Comparison of ENCODE assay signal across 21 mouse cellular contexts in genomic region chr5:92712621-92713395, GRCm38 (mm10). TPM values are rescaled to one million over a fixed set of nuclear protein-coding genes. Genes with fewer than 3 reads are reported as not detected.
DNase-seq lines count a peak whose midpoint lies in the region; ATAC-seq and TF ChIP-seq lines count a peak whose summit lies in the region.
"Had no signal": no experiment of that assay in that cellular context is flagged by ENCODE, and none has a peak within 500 bp of the region (broad histone marks: within the 10 kb centered on the region; RNA-seq: fewer than 3 reads in every experiment).

No protein-coding gene starts in this region.

- DNase-seq in kidney, adult 11 months = peak; percentile 47
- DNase-seq in layer of hippocampus, adult 2 months (ENCODE audit: low spot score in 2 of 2) = no peak
- no peak for DNase-seq in layer of hippocampus, postnatal 10 days (ENCODE audit: low spot score in 2 of 2)
- DNase-seq in lung, postnatal 36 days = peak; percentile 41
- DNase-seq in lung, adult 18-20 months = no peak
- DNase-seq in adrenal gland, postnatal 36 days = no peak
- DNase-seq: adrenal gland, adult 2 months; cerebellum, adult 9-11 months; gastrocnemius, adult 2 months; right cerebral cortex, postnatal 25 days; thymus, adult 18-20 months; thymus, postnatal 4 days had no signal

- no peak overlapping the region for H3K4me2 ChIP-seq in kidney, embryonic 16.5 days (replicated peaks; ENCODE audit: low read depth, low read length)
- H3K4me2 ChIP-seq: embryonic facial prominence, embryonic 12.5 days; hindbrain, embryonic 13.5 days; liver, embryonic 11.5 days; midbrain, embryonic 12.5 days; stomach, embryonic 15.5 days had no signal

- H3K4me1 ChIP-seq in kidney, embryonic 16.5 days (ENCODE audit: insufficient read depth, low read length) = peaks cover 6% of the 10 kb centered on the region
- H3K4me1 ChIP-seq: hindbrain, embryonic 13.5 days; stomach, embryonic 15.5 days had no signal

- H3K4me3 ChIP-seq in kidney, embryonic 16.5 days (ENCODE audit: low read length) = no peak overlapping the region
- H3K4me3 ChIP-seq in layer of hippocampus, adult 2 months = no peak overlapping the region
- H3K4me3 ChIP-seq: embryonic facial prominence, embryonic 12.5 days; erythroblast, embryonic 14.5 days; gastrocnemius, adult 2 months; heart, embryonic 10.5 days; hindbrain, embryonic 13.5 days; midbrain, embryonic 12.5 days; stomach, embryonic 15.5 days had no signal

- 76% methylated on average over 5 of the region's 5 CpGs for WGBS in kidney, embryonic 16.5 days

- H3K27ac ChIP-seq in kidney, embryonic 16.5 days (ENCODE audit: low read length) = no peak overlapping the region
- peak overlapping the region; percentile 39; the same call in 1 of the 2 replicates for H3K27ac ChIP-seq in layer of hippocampus, adult 2 months
- H3K27ac ChIP-seq: embryonic facial prominence, embryonic 12.5 days; gastrocnemius, adult 2 months; heart, embryonic 10.5 days; hindbrain, embryonic 13.5 days; midbrain, embryonic 12.5 days; stomach, embryonic 15.5 days had no signal

- no peaks in the 10 kb centered on the region for H3K27me3 ChIP-seq in kidney, embryonic 16.5 days (ENCODE audit: insufficient read depth, low read length)
- H3K27me3 ChIP-seq: embryonic facial prominence, embryonic 12.5 days; hindbrain, embryonic 13.5 days; midbrain, embryonic 12.5 days; stomach, embryonic 15.5 days had no signal

- ATAC-seq in kidney, embryonic 16.5 days (ENCODE audit: low FRiP score, low TSS enrichment) = no peak
- ATAC-seq: intestine, embryonic 16.5 days had no signal

- no peaks in the 10 kb centered on the region for H3K36me3 ChIP-seq in kidney, embryonic 16.5 days (ENCODE audit: insufficient read depth, low read length)
- H3K36me3 ChIP-seq: embryonic facial prominence, embryonic 12.5 days; heart, embryonic 10.5 days; hindbrain, embryonic 13.5 days; midbrain, embryonic 12.5 days; stomach, embryonic 15.5 days had no signal

- no peak for TF ChIP-seq CTCF in layer of hippocampus, adult 2 months (conservative IDR thresholded peaks at IDR 0.05)

- no peaks in the 10 kb centered on the region for H3K9me3 ChIP-seq in kidney, embryonic 16.5 days (ENCODE audit: low read length)
- H3K9me3 ChIP-seq: embryonic facial prominence, embryonic 12.5 days; heart, embryonic 10.5 days; hindbrain, embryonic 13.5 days; midbrain, embryonic 12.5 days; stomach, embryonic 15.5 days had no signal

- H3K9ac ChIP-seq in kidney, embryonic 16.5 days (replicated peaks; ENCODE audit: low read length) = no peak overlapping the region
- H3K9ac ChIP-seq: embryonic facial prominence, embryonic 12.5 days; hindbrain, embryonic 13.5 days; midbrain, embryonic 12.5 days; stomach, embryonic 15.5 days had no signal

RNA-seq across cellular contexts. Expression of gene Shroom3, which starts 29.6 kb away (rescaled TPM):
- 8.1 and 8.3 TPM in 2 replicates for polyA plus RNA-seq in kidney, embryonic 16.5 days (2015; fragmentation: Nextera tagmentation; extraction: Ambion mirVana)
- 1 to 10 TPM; 2.0 to 2.3 TPM for total RNA-seq in layer of hippocampus, adult 2 months (2021)
- 1 to 10 TPM; 2.5 to 3.8 TPM for total RNA-seq in layer of hippocampus, postnatal 10 days (2021)
- 1 to 10 TPM; 8.1 to 9.5 TPM for total RNA-seq in adrenal gland, postnatal 36 days (2021)

RNA-seq across cellular contexts. Expression of gene Ccdc158, which starts 37.7 kb away (rescaled TPM):
- 1.0 and 1.1 TPM in 2 replicates for polyA plus RNA-seq in kidney, embryonic 16.5 days (2015; fragmentation: Nextera tagmentation; extraction: Ambion mirVana)
- under 1 TPM; 0.42 to 0.82 TPM for total RNA-seq in layer of hippocampus, adult 2 months (2021)
- total RNA-seq in layer of hippocampus, postnatal 10 days (2021) = under 1 TPM; 0.50 to 0.74 TPM
- total RNA-seq in adrenal gland, postnatal 36 days (2021) = under 1 TPM; 0.16 to 0.23 TPM
- polyA plus RNA-seq: erythroblast, embryonic 14.5 days had no signal

Comparison
In these comparisons a context has a peak if more than half of its experiments do, and no peak if none do; other contexts are left out.
1. DNase-seq: peak in kidney, adult 11 months (single experiment) and lung, postnatal 36 days (single experiment); none in layer of hippocampus, adult 2 months (0 of 2), layer of hippocampus, postnatal 10 days (0 of 2), lung, adult 18-20 months (0 of 2) and adrenal gland, postnatal 36 days (0 of 2).